Mouse (Mus musculus) WW6 (cell line): ENCODE results near the gene Usp32.

Experiments
- DNase-seq: peaks from one replicate; pipeline ENCODE4 v3.0.0-alpha.2; 2013; ENCODE audit warnings: low read depth, low spot score

The Usp32 gene

DNA sequence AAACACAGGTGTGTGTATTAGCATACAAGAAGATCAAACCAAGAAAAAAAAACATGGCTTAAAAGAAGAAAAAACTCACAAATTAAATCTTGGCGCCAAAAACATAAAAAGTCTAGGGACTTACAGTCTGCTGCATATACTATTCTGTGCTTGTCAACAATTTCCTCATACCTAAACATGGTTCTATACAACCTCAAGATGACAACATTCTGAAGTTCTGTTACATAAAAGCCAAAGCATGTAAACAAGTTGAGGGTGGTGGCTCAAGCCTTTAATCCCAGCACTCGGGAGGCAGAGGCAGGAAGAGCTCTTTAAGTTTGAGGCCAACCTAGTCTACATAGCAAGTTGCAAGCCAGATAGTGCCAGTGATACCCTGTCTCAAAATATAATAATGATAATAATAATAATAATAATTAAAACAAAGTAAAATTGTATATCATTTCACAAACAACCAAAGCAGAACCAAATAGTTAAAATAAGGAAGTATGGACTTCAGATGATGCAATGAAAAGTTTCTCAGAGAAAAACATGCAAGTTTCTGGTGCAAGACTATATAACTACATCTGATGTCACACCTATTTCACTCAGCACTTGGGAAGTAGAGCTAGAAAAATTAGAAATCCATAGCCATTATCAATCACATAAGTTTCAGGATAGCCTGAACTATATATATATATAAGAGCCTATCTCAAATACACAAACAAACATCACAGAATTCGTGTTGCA lies 16.5 kb downstream of the Usp32 start:
- no peak for DNase-seq

DNA sequence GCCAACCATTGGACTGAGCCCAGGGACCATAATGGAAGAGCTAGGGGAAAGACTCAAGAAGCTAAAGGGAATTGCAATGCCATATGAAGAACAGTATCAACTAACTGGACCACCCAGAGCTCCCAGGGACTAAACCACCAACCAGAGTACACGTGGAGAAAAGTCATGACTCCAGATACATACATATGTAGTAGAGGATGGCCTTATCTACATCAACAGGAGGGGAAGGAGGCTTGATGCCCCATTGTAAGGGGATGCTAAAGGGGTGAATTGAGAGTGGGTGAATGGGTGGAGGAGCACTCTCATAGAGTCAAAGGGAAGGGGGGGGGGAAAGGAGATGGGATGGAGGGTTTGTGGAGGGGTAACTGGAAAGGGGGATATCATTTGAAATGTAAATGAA lies 17.9 kb downstream of the Usp32 start:
- no peak for DNase-seq

DNA sequence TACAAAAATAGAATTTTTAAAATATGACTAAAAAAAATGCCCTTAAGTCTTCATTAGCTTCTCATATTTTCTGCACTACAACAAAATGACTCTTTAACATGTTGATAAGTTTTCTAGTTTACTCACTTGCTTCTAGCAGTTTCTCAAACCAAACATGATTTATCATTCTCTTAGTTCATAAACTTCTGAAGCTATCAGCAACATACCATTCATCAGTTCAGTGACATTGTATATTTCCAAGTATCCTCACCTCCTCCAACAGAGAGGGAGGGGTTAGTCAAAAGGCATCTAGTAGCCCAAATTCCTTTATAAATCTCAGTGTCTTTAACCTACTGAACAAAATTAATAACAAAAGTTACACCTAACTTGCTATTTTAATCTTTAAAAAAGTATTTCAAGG lies 22.8 kb downstream of the Usp32 start:
- no peak for DNase-seq

DNA sequence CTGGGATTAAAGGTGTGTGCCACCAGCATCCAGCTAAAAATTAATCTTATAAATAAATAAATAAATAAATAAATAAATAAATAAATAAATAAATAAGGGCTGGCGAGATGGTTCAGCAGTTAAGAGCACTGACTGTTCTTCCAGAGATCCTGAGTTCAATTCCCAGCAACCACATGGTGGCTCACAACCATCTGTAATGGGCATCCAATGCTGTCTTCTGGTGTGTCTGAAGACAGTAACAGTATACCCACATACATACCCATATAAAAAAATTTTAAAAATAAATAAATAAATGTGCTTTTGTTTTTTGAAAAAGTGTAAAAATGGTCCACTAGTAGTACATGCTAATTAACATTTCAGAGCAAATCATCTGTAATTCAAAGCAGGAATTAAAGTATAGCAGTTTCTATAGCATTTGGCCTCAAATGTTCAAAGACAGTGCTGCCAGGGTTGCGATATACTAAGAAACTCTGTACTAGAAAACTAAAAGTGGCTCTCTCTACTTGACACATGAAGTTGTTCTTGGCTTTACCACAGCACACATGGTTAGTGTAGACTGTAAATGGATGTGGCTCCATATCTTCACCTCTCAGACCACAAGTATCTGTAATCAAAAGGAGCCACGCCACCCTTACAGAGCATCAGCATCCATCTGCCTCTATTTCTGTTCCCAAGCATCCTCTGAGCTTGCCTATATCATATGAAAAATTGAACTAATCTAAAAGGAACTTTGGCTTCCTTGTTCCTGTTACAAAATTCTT lies 23.7 kb downstream of the Usp32 start:
- no peak for DNase-seq

DNA sequence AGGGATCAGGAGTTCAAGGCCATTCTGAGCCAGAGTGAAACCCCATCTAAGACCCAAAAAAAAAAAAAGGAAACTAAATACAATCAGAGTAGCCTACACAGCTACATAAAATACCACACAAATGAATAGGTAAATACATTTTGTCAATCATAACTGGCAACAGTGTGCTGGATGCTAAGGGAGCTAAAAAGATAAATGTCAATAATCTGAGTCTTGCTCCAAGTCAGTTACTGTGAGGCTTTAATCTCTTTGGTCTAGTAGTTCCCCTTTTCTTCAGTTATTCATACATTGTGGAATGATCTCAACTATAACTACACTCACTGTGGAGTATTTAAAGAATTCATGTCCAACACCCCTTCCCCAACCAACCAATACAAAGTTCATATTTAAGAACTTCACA lies 30.0 kb downstream of the Usp32 start:
- DNase-seq: no peak

DNA sequence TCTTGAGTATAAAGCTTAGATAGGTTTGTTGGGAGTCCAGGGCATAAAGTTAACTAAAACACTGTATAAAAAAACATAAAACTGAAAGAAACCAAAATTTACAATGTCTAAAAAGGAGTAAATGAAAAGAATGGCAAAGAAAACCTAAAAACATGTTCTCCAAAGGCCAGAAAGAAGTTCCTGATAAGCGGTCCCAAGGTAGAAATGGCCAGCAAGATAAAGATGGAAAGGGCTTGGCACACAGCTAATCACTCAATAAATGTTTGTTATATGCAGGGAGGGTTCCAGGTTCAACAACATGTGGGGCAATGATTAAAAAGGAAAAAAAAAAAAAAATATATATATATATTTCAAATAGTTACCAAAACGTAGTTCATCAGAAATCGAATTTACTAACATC lies 32.7 kb downstream of the Usp32 start:
- no peak for DNase-seq

DNA sequence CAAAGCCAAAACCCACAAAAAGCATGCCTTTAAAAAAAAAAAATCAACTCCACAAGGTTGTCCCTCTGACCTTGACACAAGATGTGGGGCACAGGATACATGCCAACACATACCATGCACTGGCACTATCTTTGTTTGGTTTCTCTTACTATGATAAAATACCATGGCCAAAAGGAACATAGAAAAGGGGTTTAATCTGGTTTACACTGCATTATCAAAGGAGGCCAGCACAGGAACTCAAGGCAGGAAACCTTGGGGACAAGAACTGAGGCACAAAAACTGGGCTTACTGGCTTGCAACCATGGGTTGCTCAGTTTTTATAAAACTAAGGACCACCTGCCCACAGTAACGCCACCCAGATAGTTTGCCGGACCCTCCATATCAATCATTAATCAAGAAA lies 34.1 kb downstream of the Usp32 start:
- no peak for DNase-seq

DNA sequence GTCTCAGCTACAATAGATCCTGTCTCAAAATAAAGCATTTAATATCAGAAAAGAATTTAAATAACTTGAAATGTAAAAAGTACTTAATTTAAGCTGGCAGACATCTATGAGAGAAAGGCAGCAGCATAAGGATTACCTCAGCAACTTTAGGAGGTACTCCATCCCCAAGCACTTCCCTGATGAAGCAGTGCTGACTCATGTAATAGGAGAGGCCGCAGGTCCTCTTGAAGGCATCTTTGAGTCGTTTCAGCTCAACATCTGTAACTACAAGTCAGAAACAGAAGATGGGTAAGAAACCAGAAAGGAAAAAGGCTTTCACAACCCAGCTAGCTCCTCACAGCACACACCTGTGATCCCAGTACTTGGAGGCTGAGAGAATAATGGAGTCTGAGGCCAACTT lies 36.2 kb downstream of the Usp32 start:
- no peak for DNase-seq

DNA sequence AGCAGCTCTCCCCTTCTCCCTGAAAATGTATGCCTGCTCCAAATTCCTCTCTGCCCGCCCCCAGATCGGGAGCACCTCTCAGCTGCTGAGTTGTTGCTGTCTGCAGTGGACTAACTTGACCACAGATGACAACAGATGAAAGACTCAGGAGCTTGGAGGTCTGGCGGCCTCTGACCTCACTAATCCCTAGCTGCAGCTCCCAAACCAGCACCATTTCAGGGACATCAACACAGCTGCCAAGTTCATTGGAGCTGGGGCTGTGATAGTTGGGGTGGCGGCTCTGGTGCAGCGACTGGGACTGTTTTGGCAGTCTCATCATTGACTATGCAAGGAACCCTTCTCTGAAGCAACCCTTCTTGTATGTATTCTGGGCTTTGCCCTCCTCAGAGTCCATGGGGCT lies 44.8 kb downstream of the Usp32 start:
- DNase-seq: no peak

DNA sequence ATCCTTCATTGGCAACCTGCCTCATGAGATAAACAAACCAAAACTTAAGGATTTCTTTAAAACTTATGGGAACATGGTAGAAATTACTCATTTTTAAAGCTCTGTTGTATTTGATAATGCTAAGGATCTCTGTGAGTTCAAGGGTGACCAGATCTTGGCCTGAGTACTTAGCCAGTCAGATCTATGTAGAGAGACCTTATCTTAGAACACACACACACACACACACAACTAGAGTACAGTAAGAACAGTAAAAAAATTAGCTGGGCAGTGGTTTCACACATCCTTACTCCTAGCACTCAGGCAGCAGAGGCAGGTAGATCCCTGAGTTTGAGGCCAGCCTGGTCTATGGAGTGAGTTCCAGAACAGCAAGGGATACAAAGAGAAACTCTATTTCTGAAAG lies 53.7 kb downstream of the Usp32 start:
- no peak for DNase-seq

DNA sequence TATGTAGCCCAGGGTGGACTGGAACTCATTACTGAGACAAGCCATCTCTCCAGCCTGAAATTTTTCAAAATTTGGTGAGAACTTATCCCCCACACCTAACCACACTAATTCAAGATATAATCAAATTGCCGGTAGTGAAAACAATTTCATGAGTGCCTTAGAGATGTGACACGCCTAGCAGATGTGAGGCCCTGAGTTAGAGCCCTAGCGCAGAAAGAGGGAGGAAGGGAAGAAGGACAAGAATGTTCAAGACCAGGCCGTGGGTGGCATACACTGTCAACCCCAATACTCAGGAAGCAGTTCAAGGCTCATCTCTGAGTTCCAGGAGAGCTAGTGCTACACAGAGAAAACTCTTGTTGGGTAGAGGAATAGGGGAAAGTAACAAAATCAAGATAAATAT lies 72.1 kb downstream of the Usp32 start:
- no peak for DNase-seq

DNA sequence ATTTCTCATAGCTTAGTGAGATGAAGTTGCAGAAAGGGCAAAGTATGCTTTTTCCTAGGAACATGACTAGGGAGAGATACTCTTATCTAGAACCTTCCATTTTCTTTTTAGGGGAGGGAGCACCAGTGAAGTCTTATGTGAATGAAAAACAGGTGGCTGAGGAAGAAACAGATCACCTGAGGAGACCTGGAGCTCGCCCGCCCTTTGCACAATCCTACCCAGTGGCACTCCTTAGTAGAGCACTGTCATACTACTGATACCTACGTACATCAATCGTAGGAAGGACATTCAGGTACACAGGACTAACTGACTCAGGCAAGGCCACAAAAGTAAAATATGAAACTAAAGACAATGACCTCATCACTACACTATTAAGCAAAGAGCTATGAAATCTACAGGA lies 81.4 kb downstream of the Usp32 start:
- no peak for DNase-seq

DNA sequence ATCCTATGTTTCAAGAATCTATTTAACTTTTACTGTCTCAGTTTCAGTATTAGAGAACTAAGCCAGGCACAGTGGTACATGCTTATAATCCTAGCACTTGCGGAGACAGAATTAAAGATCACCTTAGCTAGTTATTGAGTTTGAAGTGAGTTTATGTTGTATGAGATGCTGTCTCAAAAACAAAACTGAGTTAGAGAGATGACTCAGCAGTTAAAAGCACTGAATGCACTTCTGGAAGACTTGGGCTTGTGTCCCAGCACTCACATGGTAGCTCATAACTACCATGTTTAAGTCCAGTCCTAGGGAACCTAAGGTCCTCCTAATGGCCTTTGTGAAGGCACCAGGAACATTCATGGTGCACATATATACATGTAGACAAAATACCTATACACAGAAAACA lies 82.4 kb downstream of the Usp32 start:
- DNase-seq: no peak

DNA sequence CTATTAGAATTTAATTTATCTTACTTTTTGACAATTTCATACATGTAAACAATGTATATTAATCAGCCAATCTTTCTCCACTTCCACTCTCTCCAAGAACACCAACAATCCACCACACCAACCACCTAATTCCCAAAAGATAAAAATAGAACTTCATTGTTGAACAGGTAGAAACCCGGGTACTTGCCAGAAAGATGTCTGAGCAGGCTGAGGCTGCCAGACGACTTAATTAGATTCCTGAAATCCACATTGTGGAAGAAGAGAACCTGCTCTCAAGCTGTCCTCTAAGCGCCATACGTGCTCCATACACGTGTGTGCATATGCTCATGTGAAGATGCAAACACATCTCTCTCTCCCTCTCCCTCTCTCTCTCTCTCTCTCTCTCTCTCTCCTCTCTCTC lies 83.1 kb downstream of the Usp32 start:
- DNase-seq: no peak

DNA sequence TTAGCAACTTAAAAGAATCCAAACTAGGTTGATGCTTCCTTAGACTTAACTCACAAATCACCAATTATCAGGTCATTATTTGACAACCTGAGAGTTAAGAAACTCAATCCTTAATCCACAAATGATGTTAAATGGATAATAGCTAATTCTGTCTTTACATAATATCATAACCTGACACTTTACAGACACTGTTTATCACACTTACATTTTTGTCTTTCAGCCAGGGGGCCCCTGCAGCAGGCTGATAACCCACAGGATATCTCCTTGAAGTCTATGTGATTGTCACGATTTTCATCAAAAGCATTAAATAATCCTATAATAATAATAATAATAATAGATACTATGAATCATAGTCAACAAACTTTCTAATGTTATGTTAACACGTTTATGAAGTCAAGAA lies 84.4 kb downstream of the Usp32 start:
- no peak for DNase-seq

DNA sequence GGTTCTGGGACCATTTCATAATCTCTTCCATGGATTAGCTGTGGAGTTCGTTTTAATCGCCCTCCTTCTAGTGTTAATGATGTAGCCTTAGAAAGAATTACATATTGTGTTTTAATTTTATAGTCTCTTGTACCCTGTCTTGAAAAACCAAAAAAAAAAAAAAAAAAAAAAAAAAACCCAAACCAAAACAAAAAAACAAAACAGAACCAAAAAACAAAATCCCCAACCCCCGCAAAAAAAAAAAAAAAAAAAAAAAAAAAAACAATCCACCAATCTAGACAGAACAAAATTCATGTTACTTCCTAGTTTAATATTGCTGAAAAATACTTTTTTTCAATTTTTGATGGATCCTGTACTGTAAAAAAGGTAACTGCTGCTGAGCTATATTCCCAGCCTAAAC lies 100.7 kb downstream of the Usp32 start:
- no peak for DNase-seq

DNA sequence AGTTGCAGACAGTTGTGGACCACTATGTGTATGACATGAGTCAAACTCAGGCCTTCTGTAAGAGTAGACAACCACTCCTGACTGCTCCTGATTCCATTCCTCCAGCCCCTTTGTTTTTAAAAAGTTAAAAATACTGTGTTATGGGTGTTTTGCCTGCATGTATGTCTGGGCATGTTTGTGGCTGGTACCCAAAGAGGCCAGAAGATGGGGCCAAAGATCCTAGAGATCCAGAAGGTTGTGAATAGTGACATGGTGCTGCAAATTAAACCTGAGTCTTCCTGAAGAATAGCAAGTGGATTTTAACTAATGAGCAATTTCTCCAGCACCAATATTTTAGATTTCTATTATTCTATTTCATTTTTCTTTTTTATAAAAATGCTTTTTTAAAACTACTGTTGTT lies 126.8 kb downstream of the Usp32 start:
- DNase-seq: no peak

DNA sequence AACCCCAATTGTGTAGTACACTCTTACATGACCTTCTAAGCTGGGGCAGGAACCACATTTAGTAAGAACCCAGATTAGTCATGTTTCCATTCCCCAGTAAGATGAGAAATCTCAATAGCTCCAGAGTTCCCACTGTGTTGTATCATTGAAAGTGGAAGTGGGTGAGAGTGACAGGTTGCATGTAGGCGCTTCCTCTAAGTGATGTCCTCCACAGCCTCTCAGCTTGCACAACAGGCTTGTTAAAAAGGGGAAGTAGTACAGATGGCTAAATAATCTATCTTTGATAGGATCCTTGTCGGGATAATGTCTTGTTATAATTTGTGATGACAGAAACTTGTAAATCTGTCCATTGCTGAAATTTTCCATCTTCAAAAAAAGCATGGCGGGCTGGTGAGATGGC lies 136.4 kb downstream of the Usp32 start:
- DNase-seq: no peak

DNA sequence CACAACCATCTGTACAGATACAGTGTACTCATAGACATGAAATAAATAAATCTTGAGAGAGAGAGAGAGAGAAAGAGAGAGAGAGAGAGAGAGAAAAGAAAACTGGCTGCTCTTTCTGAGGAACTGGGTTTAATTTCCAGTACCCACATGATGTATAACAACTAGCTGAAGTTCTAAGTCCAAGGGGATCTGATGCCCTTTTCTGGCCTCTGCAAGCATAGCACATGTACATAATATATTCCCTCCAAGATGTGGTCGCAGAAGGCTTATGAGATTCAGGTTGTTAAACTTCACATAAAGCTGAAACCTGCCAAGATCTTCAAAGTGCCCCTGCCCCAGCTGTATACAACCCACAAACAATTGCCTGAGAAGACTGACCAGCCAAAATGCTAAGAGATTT lies 144.7 kb downstream of the Usp32 start:
- DNase-seq: no peak

DNA sequence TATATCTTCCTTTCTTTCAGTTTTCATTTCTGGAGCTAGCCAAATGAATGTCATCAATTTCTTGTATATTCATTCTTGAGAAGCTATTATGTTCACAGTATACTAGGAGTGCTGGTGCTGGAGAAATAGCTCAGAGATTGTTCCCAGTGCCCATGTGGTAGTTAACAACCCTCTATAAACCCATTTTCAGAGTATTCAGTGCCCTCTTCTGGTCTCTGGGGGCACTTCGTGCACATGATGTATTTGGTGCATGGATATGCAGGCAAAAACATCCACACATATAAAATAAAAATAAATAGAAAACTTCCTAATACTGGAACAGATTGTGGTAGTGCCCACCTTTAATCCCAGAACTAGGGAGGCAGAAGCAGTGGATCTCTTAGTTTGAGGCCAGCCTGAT lies 147.0 kb downstream of the Usp32 start:
- DNase-seq: no peak

DNA sequence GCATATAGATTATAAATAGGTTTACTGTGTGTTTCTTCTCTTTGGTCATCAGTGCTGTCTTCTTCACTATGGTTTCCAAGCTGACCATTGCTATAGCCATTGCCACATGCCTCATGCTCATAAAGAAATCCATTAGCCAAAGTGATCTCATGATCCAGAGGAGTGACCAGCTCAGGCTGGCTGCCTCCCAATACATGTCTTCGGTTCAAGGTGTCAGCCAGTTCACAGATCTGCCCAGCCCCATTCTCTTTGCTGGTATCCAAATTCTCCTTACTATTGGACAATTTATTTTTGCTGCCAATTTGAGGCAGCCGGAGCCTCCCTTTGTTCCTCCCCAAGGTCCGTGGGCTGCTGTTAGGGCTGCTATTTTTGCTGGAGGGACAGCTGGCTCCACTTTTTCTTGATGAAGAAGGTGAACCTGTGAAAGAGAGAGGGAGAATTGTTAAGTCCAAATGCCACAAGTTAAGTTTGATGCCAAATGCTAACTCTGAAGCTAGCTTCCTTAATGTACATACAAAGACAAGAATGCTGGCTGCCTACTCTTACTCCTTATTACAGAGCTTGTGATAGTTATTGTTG lies 151.5 kb downstream of the Usp32 start:
- DNase-seq: no peak

DNA sequence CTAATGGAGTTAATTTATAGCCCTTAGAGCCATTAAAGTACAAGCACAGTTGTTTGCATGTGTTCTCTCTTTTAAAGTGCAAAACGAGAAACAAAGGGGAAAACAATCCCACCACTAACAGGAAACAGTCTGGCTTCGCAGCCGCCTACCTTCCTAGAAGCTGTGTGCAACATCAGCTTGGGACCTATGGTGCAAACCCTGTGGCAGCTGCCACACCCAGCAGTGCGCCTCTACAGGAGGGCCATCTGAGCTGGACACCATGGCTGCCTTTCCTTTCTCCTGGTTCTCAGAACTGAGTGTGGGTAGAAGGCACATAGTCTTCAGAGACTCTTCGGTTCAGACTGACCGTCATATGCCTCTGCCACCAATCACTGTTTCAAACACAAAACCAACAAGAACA lies 154.5 kb downstream of the Usp32 start:
- DNase-seq: no peak

DNA sequence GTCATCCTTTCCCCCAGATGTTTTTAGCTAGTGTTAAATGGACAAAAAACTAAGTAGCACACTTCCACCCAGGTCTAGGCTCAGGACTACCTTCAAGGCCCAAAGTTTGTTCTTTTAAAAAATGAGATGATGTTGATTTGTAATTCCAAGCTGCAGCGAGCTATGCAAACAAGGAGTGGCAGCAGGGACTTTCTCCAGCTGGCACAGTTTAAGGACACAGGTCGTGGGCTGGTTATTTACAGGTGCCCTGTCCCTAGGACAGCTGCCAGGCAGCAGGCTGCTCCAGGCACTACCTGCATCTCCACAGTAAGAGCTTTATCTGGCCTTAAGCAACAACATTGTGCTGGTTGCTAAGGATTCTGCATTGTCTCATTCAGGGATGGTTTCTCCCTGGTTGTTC lies 159.3 kb downstream of the Usp32 start:
- no peak for DNase-seq
